Mouse (Mus musculus): Measurements from ENCODE around the gene Ankrd9.

DNA sequence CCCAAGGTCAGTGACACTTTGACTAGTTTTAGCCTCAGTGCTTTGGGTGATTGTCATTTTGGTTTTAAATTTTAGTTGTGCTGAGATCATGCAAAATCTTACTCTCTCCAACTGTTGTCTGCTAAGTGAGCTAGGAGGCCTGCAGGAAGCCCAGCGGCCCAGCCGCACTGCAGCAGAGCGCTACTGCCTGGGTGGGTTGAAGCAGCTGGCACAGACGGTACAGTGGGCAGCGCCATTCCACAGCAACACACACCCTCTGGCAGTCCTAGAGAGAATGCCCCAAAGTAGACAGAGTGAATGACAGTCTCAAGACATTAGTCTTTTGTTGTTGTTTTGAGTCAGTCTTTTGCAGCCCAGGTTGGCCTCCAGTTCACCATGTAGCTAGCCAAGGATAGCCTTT is 8.4 kb downstream of the Ankrd9 start:
- TF ChIP-seq CTCF (IDR thresholded peaks at IDR 0.05; ENCODE audit: extremely low read depth, insufficient read depth, insufficient read length, insufficient replicate concordance) (no peak), POLR2A (IDR thresholded peaks at IDR 0.05; ENCODE audit: low read depth, low read length) (no peak)

All from spleen, adult 2 months (tissue).